Mouse (Mus musculus): ENCODE measurements at regions not wholly inside any gene's neighbourhood (a gene's known extent, or its start where the extent isn't known, plus 50 kb on each side); places are given as distances from the start of the nearest gene placed in this dataset.
"Not testable (repeated sequence)": the region's sequence is repeated elsewhere in the genome, so short reads cannot be mapped to it uniquely, and the experiment has no call there.

- H3K4me2 ChIP-seq (ENCODE audit: low read depth, low read length): no peak overlapping the region
- no peaks in the 10 kb centered on the region for H3K4me1 ChIP-seq (ENCODE audit: control insufficient read depth, insufficient read depth, low read length)
- no peak overlapping the region for H3K9ac ChIP-seq (ENCODE audit: low read length)
- ATAC-seq (ENCODE audit: insufficient read depth, low FRiP score): no peak
- WGBS: 94% methylated on average over 1 of the region's 1 CpGs
- H3K4me3 ChIP-seq (replicated peaks; ENCODE audit: low read length): no peak overlapping the region
- no peaks in the 10 kb centered on the region for H3K9me3 ChIP-seq (replicated peaks; ENCODE audit: control insufficient read depth, low read length)
- no peak overlapping the region for H3K27ac ChIP-seq (ENCODE audit: low read length)
- no peaks in the 10 kb centered on the region for H3K36me3 ChIP-seq (ENCODE audit: control insufficient read depth, insufficient read depth, low read length)
- no peaks in the 10 kb centered on the region for H3K27me3 ChIP-seq (ENCODE audit: control insufficient read depth, insufficient read depth, low read length)
These were observed 149.4 kb upstream of the Gm10306 start for GRCm38 (mm10) chr4:94406922-94407321.

- H3K4me1 ChIP-seq (ENCODE audit: control insufficient read depth, insufficient read depth, low read length): no peaks in the 10 kb centered on the region
- H3K4me3 ChIP-seq (replicated peaks; ENCODE audit: low read length): no peak overlapping the region
- no peak overlapping the region for H3K27ac ChIP-seq (ENCODE audit: low read length)
- 79% methylated on average over 4 of the region's 4 CpGs for WGBS
- H3K4me2 ChIP-seq (ENCODE audit: low read depth, low read length): no peak overlapping the region
- no peak overlapping the region for H3K9ac ChIP-seq (ENCODE audit: low read length)
- no peaks in the 10 kb centered on the region for H3K27me3 ChIP-seq (ENCODE audit: control insufficient read depth, insufficient read depth, low read length)
- H3K9me3 ChIP-seq (replicated peaks; ENCODE audit: control insufficient read depth, low read length): no peaks in the 10 kb centered on the region
- no peak for ATAC-seq (ENCODE audit: insufficient read depth, low FRiP score)
- H3K36me3 ChIP-seq (ENCODE audit: control insufficient read depth, insufficient read depth, low read length): no peaks in the 10 kb centered on the region
These were observed 148.8 kb upstream of the Gm10306 start for GRCm38 (mm10) chr4:94407503-94407902.

GRCm38 (mm10) chr4:94412661-94413060 lies 143.7 kb upstream of the Gm10306 start:
- no peaks in the 10 kb centered on the region for H3K27me3 ChIP-seq (ENCODE audit: control insufficient read depth, insufficient read depth, low read length)
- H3K9me3 ChIP-seq (replicated peaks; ENCODE audit: control insufficient read depth, low read length): no peaks in the 10 kb centered on the region
- H3K4me1 ChIP-seq (ENCODE audit: control insufficient read depth, insufficient read depth, low read length): no peaks in the 10 kb centered on the region
- ATAC-seq (ENCODE audit: insufficient read depth, low FRiP score): no peak
- no peak overlapping the region for H3K9ac ChIP-seq (ENCODE audit: low read length)
- no peak overlapping the region for H3K4me3 ChIP-seq (replicated peaks; ENCODE audit: low read length)
- no peaks in the 10 kb centered on the region for H3K36me3 ChIP-seq (ENCODE audit: control insufficient read depth, insufficient read depth, low read length)
- no peak overlapping the region for H3K27ac ChIP-seq (ENCODE audit: low read length)
- WGBS: 76% methylated on average over 2 of the region's 2 CpGs
- no peak overlapping the region for H3K4me2 ChIP-seq (ENCODE audit: low read depth, low read length)

- not testable (repeated sequence) for H3K9ac ChIP-seq (ENCODE audit: low read length); H3K36me3 ChIP-seq (ENCODE audit: control insufficient read depth, insufficient read depth, low read length); H3K4me3 ChIP-seq (replicated peaks; ENCODE audit: low read length); H3K4me1 ChIP-seq (ENCODE audit: control insufficient read depth, insufficient read depth, low read length); H3K27me3 ChIP-seq (ENCODE audit: control insufficient read depth, insufficient read depth, low read length); ATAC-seq (ENCODE audit: insufficient read depth, low FRiP score); H3K4me2 ChIP-seq (ENCODE audit: low read depth, low read length); H3K9me3 ChIP-seq (replicated peaks; ENCODE audit: control insufficient read depth, low read length); H3K27ac ChIP-seq (ENCODE audit: low read length)
- 82% methylated on average over 10 of the region's 10 CpGs for WGBS
These were observed 130.8 kb upstream of the Gm10306 start for GRCm38 (mm10) chr4:94425525-94425924.

- no peak overlapping the region for H3K9ac ChIP-seq (ENCODE audit: low read length)
- no peak overlapping the region for H3K27ac ChIP-seq (ENCODE audit: low read length)
- WGBS: 93% methylated on average over 5 of the region's 5 CpGs
- H3K27me3 ChIP-seq (ENCODE audit: control insufficient read depth, insufficient read depth, low read length): no peaks in the 10 kb centered on the region
- no peak overlapping the region for H3K4me2 ChIP-seq (ENCODE audit: low read depth, low read length)
- no peak overlapping the region for H3K4me3 ChIP-seq (replicated peaks; ENCODE audit: low read length)
- H3K36me3 ChIP-seq (ENCODE audit: control insufficient read depth, insufficient read depth, low read length): no peaks in the 10 kb centered on the region
- no peak for ATAC-seq (ENCODE audit: insufficient read depth, low FRiP score)
- H3K9me3 ChIP-seq (replicated peaks; ENCODE audit: control insufficient read depth, low read length): no peaks in the 10 kb centered on the region
- no peaks in the 10 kb centered on the region for H3K4me1 ChIP-seq (ENCODE audit: control insufficient read depth, insufficient read depth, low read length)
These were observed 128.8 kb upstream of the Gm10306 start for GRCm38 (mm10) chr4:94427581-94427980.

- H3K9me3 ChIP-seq (replicated peaks; ENCODE audit: control insufficient read depth, low read length): no peaks in the 10 kb centered on the region
- no peak for ATAC-seq (ENCODE audit: insufficient read depth, low FRiP score)
- no peak overlapping the region for H3K9ac ChIP-seq (ENCODE audit: low read length)
- H3K27me3 ChIP-seq (ENCODE audit: control insufficient read depth, insufficient read depth, low read length): no peaks in the 10 kb centered on the region
- 71% methylated on average over 3 of the region's 3 CpGs for WGBS
- H3K4me2 ChIP-seq (ENCODE audit: low read depth, low read length): no peak overlapping the region
- no peak overlapping the region for H3K27ac ChIP-seq (ENCODE audit: low read length)
- H3K4me3 ChIP-seq (replicated peaks; ENCODE audit: low read length): no peak overlapping the region
- no peaks in the 10 kb centered on the region for H3K36me3 ChIP-seq (ENCODE audit: control insufficient read depth, insufficient read depth, low read length)
- no peaks in the 10 kb centered on the region for H3K4me1 ChIP-seq (ENCODE audit: control insufficient read depth, insufficient read depth, low read length)
These were observed 124.3 kb upstream of the Gm10306 start for GRCm38 (mm10) chr4:94432005-94432404.

GRCm38 (mm10) chr4:94437717-94438435 lies 118.5 kb upstream of the Gm10306 start:
- WGBS: 53% methylated on average over 10 of the region's 10 CpGs
- no peaks in the 10 kb centered on the region for H3K36me3 ChIP-seq (ENCODE audit: control insufficient read depth, insufficient read depth, low read length)
- no peak overlapping the region for H3K4me2 ChIP-seq (ENCODE audit: low read depth, low read length)
- H3K9ac ChIP-seq (ENCODE audit: low read length): no peak overlapping the region
- no peaks in the 10 kb centered on the region for H3K27me3 ChIP-seq (ENCODE audit: control insufficient read depth, insufficient read depth, low read length)
- no peaks in the 10 kb centered on the region for H3K9me3 ChIP-seq (replicated peaks; ENCODE audit: control insufficient read depth, low read length)
- H3K4me3 ChIP-seq (replicated peaks; ENCODE audit: low read length): no peak overlapping the region
- ATAC-seq (ENCODE audit: insufficient read depth, low FRiP score): no peak
- H3K4me1 ChIP-seq (ENCODE audit: control insufficient read depth, insufficient read depth, low read length): no peaks in the 10 kb centered on the region
- no peak overlapping the region for H3K27ac ChIP-seq (ENCODE audit: low read length)

- WGBS: 75% methylated on average over 6 of the region's 6 CpGs
- Histone ChIP-seq H3K9me3 (replicated peaks; ENCODE audit: control insufficient read depth, low read length) (no peaks in the 10 kb centered on the region), H3K36me3 (ENCODE audit: control insufficient read depth, insufficient read depth, low read length) (no peaks in the 10 kb centered on the region), H3K4me2 (ENCODE audit: low read depth, low read length) (no peak overlapping the region), H3K27me3 (ENCODE audit: control insufficient read depth, insufficient read depth, low read length) (no peaks in the 10 kb centered on the region), H3K4me3 (replicated peaks; ENCODE audit: low read length) (no peak overlapping the region), H3K27ac (ENCODE audit: low read length) (no peak overlapping the region), H3K4me1 (ENCODE audit: control insufficient read depth, insufficient read depth, low read length) (no peaks in the 10 kb centered on the region), H3K9ac (ENCODE audit: low read length) (no peak overlapping the region)
- no peak for ATAC-seq (ENCODE audit: insufficient read depth, low FRiP score)
These were observed 117.0 kb upstream of the Gm10306 start for GRCm38 (mm10) chr4:94439159-94439836.

- no peak for ATAC-seq (ENCODE audit: insufficient read depth, low FRiP score)
- Histone ChIP-seq H3K9ac (ENCODE audit: low read length) (no peak overlapping the region), H3K27ac (ENCODE audit: low read length) (no peak overlapping the region), H3K4me1 (ENCODE audit: control insufficient read depth, insufficient read depth, low read length) (no peaks in the 10 kb centered on the region), H3K36me3 (ENCODE audit: control insufficient read depth, insufficient read depth, low read length) (no peaks in the 10 kb centered on the region), H3K4me3 (replicated peaks; ENCODE audit: low read length) (no peak overlapping the region), H3K4me2 (ENCODE audit: low read depth, low read length) (no peak overlapping the region), H3K9me3 (replicated peaks; ENCODE audit: control insufficient read depth, low read length) (no peaks in the 10 kb centered on the region), H3K27me3 (ENCODE audit: control insufficient read depth, insufficient read depth, low read length) (no peaks in the 10 kb centered on the region)
- 72% methylated on average over 4 of the region's 4 CpGs for WGBS
These were observed 109.7 kb upstream of the Gm10306 start for GRCm38 (mm10) chr4:94446604-94447003.

Measured in stomach, embryonic 16.5 days (tissue).